Mouse (Mus musculus) bone marrow macrophage, adult 2 months (primary cell): ENCODE measurements around the gene Sco1. TPM values are rescaled to one million over a fixed set of nuclear protein-coding genes. Genes with fewer than 3 reads are reported as not detected.
"Not testable (repeated sequence)": the region's sequence is repeated elsewhere in the genome, so short reads cannot be mapped to it uniquely, and the experiment has no call there.

Experiments used
- H3K27ac ChIP-seq: 2 replicates; pipeline ENCODE4 v1.5.1; 2012; ENCODE audit warnings: low read depth, low read length; ENCODE audit not compliant: insufficient read depth
- H3K4me1 ChIP-seq: 2 replicates; pipeline ENCODE4 v1.6.1; 2012; ENCODE audit warnings: low read length; ENCODE audit not compliant: control insufficient read depth, insufficient read depth
- H3K4me3 ChIP-seq: 2 replicates; pipeline ENCODE4 v1.5.1; 2012; ENCODE audit warnings: mild to moderate bottlenecking, low read length, moderate library complexity; ENCODE audit not compliant: insufficient read depth
- CTCF ChIP-seq: IDR thresholded peaks from 2 replicates; pipeline ENCODE4 v1.5.1; 2012; ENCODE audit warnings: low read depth, mild to moderate bottlenecking, low read length, moderate library complexity
- POLR2A ChIP-seq: IDR thresholded peaks from 2 replicates; pipeline ENCODE4 v1.6.1; 2012; ENCODE audit warnings: mild to moderate bottlenecking, low read depth, low read length, borderline replicate concordance
- polyA plus RNA-seq: library from polyadenylated mRNA; stranded (reverse); fragments of >200 nt; gene quantifications from 2 replicates; pipeline ENCODE4 v1.2.4, GENCODE M21; 2012; ENCODE audit not compliant: missing spikeins, insufficient read depth, insufficient read length

The Sco1 gene
- polyA plus RNA-seq, 1 experiment = 8.8 TPM

- H3K4me3 ChIP-seq = no peak overlapping the region
- TF ChIP-seq POLR2A = no peak
- TF ChIP-seq CTCF = peak; percentile 54; the same call in 1 of the 2 replicates
- H3K27ac ChIP-seq = no peak overlapping the region
- H3K4me1 ChIP-seq = 0 out of 2 replicates have a peak, but pooled peaks cover 4% of the 10 kb centered on the region
Measured at GRCm38 (mm10) chr11:67022354-67023115, 29.9 kb upstream of the Sco1 start.

GRCm38 (mm10) chr11:67023191-67023590 lies 29.3 kb upstream of the Sco1 start:
- H3K4me1 ChIP-seq, H3K27ac ChIP-seq, H3K4me3 ChIP-seq: not testable (repeated sequence)

- TF ChIP-seq CTCF (no peak), POLR2A (no peak)
- Histone ChIP-seq H3K27ac (no peak overlapping the region), H3K4me1 (0 out of 2 replicates have a peak, but pooled peaks cover 4% of the 10 kb centered on the region), H3K4me3 (no peak overlapping the region)
Measured at GRCm38 (mm10) chr11:67023802-67024340, 28.6 kb upstream of the Sco1 start.

- no peak for TF ChIP-seq POLR2A
- peak; percentile 69 for TF ChIP-seq CTCF
- Histone ChIP-seq H3K4me3 (peak within 1 kb of the TSS; percentile 84), H3K27ac (no peak within 1 kb of the TSS)
Measured at GRCm38 (mm10) chr11:67024867-67025477, 27.5 kb upstream of the Sco1 start, which contains the start of gene Tmem220. Tmem220 (plus strand) TSS chr11:67025154.

GRCm38 (mm10) chr11:67030904-67031602 lies 21.4 kb upstream of the Sco1 start:
- Histone ChIP-seq H3K4me3 (no peak overlapping the region), H3K4me1 (0 out of 2 replicates have a peak, but pooled peaks cover 2% of the 10 kb centered on the region)

More at GRCm38 (mm10) chr11:67024867-67025477, 27.5 kb upstream of the Sco1 start, which contains the start of gene Tmem220:
- H3K4me1 ChIP-seq = 0 out of 2 replicates have a peak, but pooled peaks cover 4% of the 10 kb centered on the region

GRCm38 (mm10) chr11:67031603-67031915 lies 20.9 kb upstream of the Sco1 start:
- Histone ChIP-seq H3K4me3 (no peak overlapping the region), H3K4me1 (0 out of 2 replicates have a peak, but pooled peaks cover 2% of the 10 kb centered on the region), H3K27ac (no peak overlapping the region)
- TF ChIP-seq CTCF (no peak), POLR2A (no peak)

More at GRCm38 (mm10) chr11:67030904-67031602, 21.4 kb upstream of the Sco1 start:
- TF ChIP-seq POLR2A = no peak
- peak; percentile 24 for TF ChIP-seq CTCF
- no peak overlapping the region for H3K27ac ChIP-seq

GRCm38 (mm10) chr11:67034775-67035485 lies 17.5 kb upstream of the Sco1 start:
- Histone ChIP-seq H3K27ac (no peak overlapping the region), H3K4me1 (0 out of 2 replicates have a peak, but pooled peaks cover 2% of the 10 kb centered on the region), H3K4me3 (no peak overlapping the region)
- TF ChIP-seq POLR2A = no peak
- TF ChIP-seq CTCF = no peak

GRCm38 (mm10) chr11:67036229-67036628 lies 16.2 kb upstream of the Sco1 start:
- no peak overlapping the region for H3K27ac ChIP-seq
- 0 out of 2 replicates have a peak, but pooled peaks cover 2% of the 10 kb centered on the region for H3K4me1 ChIP-seq
- H3K4me3 ChIP-seq = no peak overlapping the region
- TF ChIP-seq CTCF (no peak), POLR2A (no peak)

- Histone ChIP-seq H3K4me3 (no peak overlapping the region), H3K27ac (no peak overlapping the region), H3K4me1 (no peaks in the 10 kb centered on the region)
- no peak for TF ChIP-seq POLR2A
- no peak for TF ChIP-seq CTCF
Measured at GRCm38 (mm10) chr11:67036892-67037291, 15.6 kb upstream of the Sco1 start.
